Mouse (Mus musculus) T-cell, adult 2 months (primary cell): ENCODE measurements around the gene Catsper1.

Experiments
- DNase-seq: peaks from one replicate; pipeline ENCODE4 v3.0.0; 2022; ENCODE audit warnings: low spot score

The Catsper1 gene

GRCm38 (mm10) chr19:5353609-5354008 lies 18.1 kb downstream of the Catsper1 start:
- no peak for DNase-seq

- no peak for DNase-seq
Observed at GRCm38 (mm10) chr19:5356080-5356479, 20.5 kb downstream of the Catsper1 start.

GRCm38 (mm10) chr19:5362186-5362585 lies 26.6 kb downstream of the Catsper1 start:
- DNase-seq, result no peak

GRCm38 (mm10) chr19:5364124-5364523 lies 28.6 kb downstream of the Catsper1 start:
- no peak for DNase-seq

GRCm38 (mm10) chr19:5365751-5366150 lies 30.2 kb downstream of the Catsper1 start:
- no peak for DNase-seq

- peak; percentile 92 for DNase-seq
Observed at GRCm38 (mm10) chr19:5366175-5367052, 30.9 kb downstream of the Catsper1 start, which contains the start of gene Eif1ad. Gene Eif1ad (plus strand): TSS chr19:5366741.

- DNase-seq, result no peak
Observed at GRCm38 (mm10) chr19:5367053-5367359, 31.5 kb downstream of the Catsper1 start, which contains the start of gene Banf1. Gene Banf1 (minus strand): TSS chr19:5367168.

- DNase-seq, result peak; percentile 49
Observed at GRCm38 (mm10) chr19:5367455-5367854, 31.9 kb downstream of the Catsper1 start.

- DNase-seq, result no peak
Observed at GRCm38 (mm10) chr19:5370932-5371331, 35.4 kb downstream of the Catsper1 start.

GRCm38 (mm10) chr19:5372724-5373123 lies 37.2 kb downstream of the Catsper1 start:
- no peak for DNase-seq

GRCm38 (mm10) chr19:5374177-5374576 lies 38.6 kb downstream of the Catsper1 start:
- DNase-seq, result no peak

- DNase-seq, result no peak
Observed at GRCm38 (mm10) chr19:5374748-5375147, 39.2 kb downstream of the Catsper1 start.

GRCm38 (mm10) chr19:5377446-5377845 lies 41.9 kb downstream of the Catsper1 start:
- DNase-seq, result no peak

GRCm38 (mm10) chr19:5383326-5383725 lies 47.8 kb downstream of the Catsper1 start:
- DNase-seq, result no peak

- DNase-seq, result no peak
Observed at GRCm38 (mm10) chr19:5384715-5385114, 49.2 kb downstream of the Catsper1 start.

- no peak for DNase-seq
Observed at GRCm38 (mm10) chr19:5388011-5388441, 52.5 kb downstream of the Catsper1 start.

GRCm38 (mm10) chr19:5388588-5389242 lies 53.2 kb downstream of the Catsper1 start, which contains the start of gene Sart1:
Gene Sart1 (minus strand): TSS chr19:5388703.
- DNase-seq, result peak; percentile 96

GRCm38 (mm10) chr19:5389647-5390046 lies 54.1 kb downstream of the Catsper1 start:
- DNase-seq, result peak; percentile 88

- DNase-seq, result no peak
Observed at GRCm38 (mm10) chr19:5390416-5390815, 54.9 kb downstream of the Catsper1 start.

- DNase-seq, result no peak
Observed at GRCm38 (mm10) chr19:5392892-5393291, 57.4 kb downstream of the Catsper1 start.
